Mouse (Mus musculus): ENCODE measurements around the gene Arrdc1. TPM values are rescaled to one million over a fixed set of nuclear protein-coding genes. Genes with fewer than 3 reads are reported as not detected.

The Arrdc1 gene
- 107 TPM for total RNA-seq (2023)

DNA sequence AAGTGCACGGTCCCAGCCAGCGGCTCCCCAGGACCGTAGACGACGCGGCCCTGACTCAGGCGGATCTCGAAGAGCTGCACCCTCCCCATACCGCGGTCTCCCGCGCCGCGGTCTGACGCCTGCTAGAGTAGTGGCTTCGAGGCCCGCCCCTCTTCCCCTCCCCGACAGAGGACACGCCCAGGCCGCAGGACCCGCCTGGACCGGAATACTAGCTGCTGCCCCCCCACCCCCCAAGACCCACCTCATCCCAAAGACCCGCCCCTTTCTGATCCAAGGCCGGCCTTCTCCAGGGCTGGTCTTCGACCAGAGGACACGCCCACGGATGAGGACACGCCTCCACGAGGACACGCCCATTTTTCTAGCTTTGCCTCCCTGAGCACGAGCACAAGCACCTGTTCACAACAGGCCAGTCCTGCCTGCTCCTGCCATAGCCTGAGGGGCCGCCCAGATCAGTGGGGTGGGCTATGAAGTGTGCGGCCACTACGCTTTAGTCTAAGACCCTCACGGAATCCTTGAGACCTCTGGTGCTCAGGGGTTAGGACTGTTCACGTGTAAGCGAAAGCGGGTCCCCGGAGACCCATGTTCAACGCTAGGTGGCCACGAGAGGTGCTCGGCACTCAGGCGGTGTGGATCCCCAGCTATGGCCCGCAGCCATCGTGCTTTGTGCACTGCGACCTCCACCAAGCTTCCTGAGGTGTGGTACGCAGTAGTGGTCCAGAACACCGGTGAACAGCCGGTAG is at the start of gene Arrdc1:
Gene Arrdc1 (minus strand): TSS at position 196 of the 740 bp plus-strand sequence.

GRCm38 (mm10) chr2:24975704-24976297 is 40.7 kb upstream of the Arrdc1 start, which contains the start of gene Pnpla7:
Gene Pnpla7 (plus strand): TSS chr2:24976033.

GRCm38 (mm10) chr2:24974906-24975703 is 40.1 kb upstream of the Arrdc1 start, which contains the start of gene Mrpl41:
Gene Mrpl41 (minus strand): TSS chr2:24975098.

DNA sequence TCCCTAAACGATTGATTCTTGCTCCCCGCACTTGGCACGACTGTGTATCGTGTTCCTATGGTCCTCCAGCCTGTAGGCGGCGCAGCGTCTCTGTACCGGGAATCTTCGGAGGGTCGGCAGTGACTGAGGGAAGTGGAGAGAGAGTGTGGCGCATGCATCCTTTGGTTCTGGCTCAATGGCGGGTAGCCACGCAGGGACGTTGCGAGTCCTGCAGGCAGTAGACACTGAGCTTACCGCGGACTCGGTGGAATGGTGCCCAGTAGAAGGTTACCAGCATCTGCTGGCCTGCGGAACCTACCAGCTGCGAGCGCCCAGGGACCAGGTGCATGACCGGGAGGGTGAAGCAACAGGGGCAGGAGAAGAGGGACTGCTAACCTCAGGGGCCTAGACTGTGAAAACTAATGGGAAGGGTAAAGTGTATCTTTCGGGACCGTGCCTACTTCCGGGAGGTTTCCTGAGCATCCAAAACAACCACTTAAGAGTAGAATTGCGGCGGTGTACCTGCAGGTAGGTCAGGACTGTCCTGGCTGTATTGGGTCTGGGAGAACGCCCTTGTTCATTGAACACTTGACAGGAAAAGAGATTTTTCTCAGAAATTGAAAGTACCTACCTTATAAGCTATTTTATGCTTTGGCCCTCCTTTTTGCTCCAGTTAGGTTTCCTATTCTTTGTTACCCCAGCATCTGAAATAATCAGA is 27.4 kb upstream of the Arrdc1 start, which contains the start of gene Dph7:
Gene Dph7 (plus strand): TSS at position 97 of the 697 bp plus-strand sequence.

DNA sequence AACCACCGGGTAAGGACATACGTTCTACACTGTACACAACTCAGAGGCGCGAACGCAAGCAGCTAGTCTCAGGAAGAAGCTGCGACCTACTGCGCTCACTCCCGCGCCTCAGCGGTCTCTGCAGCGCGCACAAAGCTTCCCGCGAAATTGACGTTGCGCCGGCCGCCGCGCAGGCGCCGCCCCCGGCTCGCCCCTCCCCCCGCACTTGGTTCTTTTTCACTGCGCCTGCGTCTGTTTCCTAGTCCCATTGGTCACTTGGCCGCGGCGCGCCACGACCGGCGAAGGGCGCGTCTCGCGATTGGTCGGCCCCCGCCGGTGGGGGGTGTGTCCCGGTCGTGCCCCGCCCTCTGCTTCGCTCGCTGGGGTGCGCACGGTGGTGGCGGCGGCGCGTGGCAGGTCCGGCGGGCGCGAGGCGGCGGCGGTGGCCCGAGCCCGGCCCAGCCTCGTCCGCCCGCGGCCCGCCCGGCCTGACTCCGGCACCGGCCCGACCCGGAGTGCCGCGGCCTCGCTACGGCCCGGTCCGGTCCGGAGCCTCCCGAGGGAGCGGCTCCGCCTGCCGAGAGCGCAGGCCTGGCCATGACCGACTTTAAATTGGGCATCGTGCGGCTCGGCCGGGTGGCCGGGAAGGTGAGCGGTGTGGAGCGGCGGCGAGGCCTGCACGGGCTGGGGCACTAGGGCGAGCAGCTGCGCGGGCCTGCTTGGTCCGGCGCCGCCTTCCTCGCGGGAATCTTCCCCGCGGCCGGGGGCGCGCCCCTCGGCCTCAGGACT is 14.6 kb upstream of the Arrdc1 start, which contains the start of gene Zmynd19:
Gene Zmynd19 (plus strand): TSS at position 372 of the 768 bp plus-strand sequence.

GRCm38 (mm10) chr2:24918930-24919838 is 15.9 kb downstream of the Arrdc1 start, which contains the start of gene Ehmt1:
Gene Ehmt1 (minus strand): TSS chr2:24919614.

Other genes starting within 250 kb of the Arrdc1 start
- gene Cacna1b, start 172.1 kb downstream of the Arrdc1 start, total RNA-seq (2023) = not detected
- gene Ehmt1, start 15.6 kb downstream of the Arrdc1 start, total RNA-seq (2023) = 126 TPM
- gene Zmynd19, start 14.5 kb upstream of the Arrdc1 start, total RNA-seq (2023) = 16.0 TPM
- 14.7 TPM for gene Dph7, start 27.1 kb upstream of the Arrdc1 start, total RNA-seq (2023)
- gene Mrpl41, start 39.8 kb upstream of the Arrdc1 start, total RNA-seq (2023) = 23.9 TPM
- 153 TPM for gene Pnpla7, start 40.8 kb upstream of the Arrdc1 start, total RNA-seq (2023)
- gene Nsmf, start 119.1 kb upstream of the Arrdc1 start, total RNA-seq (2023) = 29.2 TPM
- not detected for gene Entpd8, start 145.1 kb upstream of the Arrdc1 start, total RNA-seq (2023)
- gene Noxa1, start 159.9 kb upstream of the Arrdc1 start, total RNA-seq (2023) = not detected
- gene Nrarp, start 245.5 kb upstream of the Arrdc1 start, total RNA-seq (2023) = 7.0 TPM